Mouse (Mus musculus): Measurements from ENCODE around the gene Spsb4.

Gene Spsb4

GRCm38 (mm10) chr9:96908737-96909136 lies 109.9 kb downstream of the Spsb4 start:
- H3K4me1 ChIP-seq (replicated peaks; ENCODE audit: low read depth, low read length): no peaks in the 10 kb centered on the region
- no peaks in the 10 kb centered on the region for H3K9me3 ChIP-seq (ENCODE audit: low read length)
- H3K27me3 ChIP-seq (ENCODE audit: insufficient read depth, low read length): 0 out of 2 replicates have a peak, but pooled peaks cover 4% of the 10 kb centered on the region
- TF ChIP-seq POU5F1 (IDR thresholded peaks at IDR 0.05; ENCODE audit: borderline replicate concordance, low read length) (no peak), CTCF (conservative IDR thresholded peaks at IDR 0.05; ENCODE audit: low read length) (no peak), NANOG (IDR thresholded peaks at IDR 0.05; ENCODE audit: borderline replicate concordance, low read length) (no peak)
- no peaks in the 10 kb centered on the region for H3K36me3 ChIP-seq (ENCODE audit: insufficient read depth, low read length)
- no peak overlapping the region for H3K4me3 ChIP-seq (replicated peaks; ENCODE audit: low read length)

GRCm38 (mm10) chr9:96904360-96905355 lies 114.0 kb downstream of the Spsb4 start:
- H3K4me3 ChIP-seq (replicated peaks; ENCODE audit: low read length): no peak overlapping the region
- no peaks in the 10 kb centered on the region for H3K9me3 ChIP-seq (ENCODE audit: low read length)
- H3K27me3 ChIP-seq (ENCODE audit: insufficient read depth, low read length): 0 out of 2 replicates have a peak, but pooled peaks cover 4% of the 10 kb centered on the region
- no peaks in the 10 kb centered on the region for H3K4me1 ChIP-seq (replicated peaks; ENCODE audit: low read depth, low read length)
- no peak for TF ChIP-seq POU5F1 (IDR thresholded peaks at IDR 0.05; ENCODE audit: borderline replicate concordance, low read length)
- no peak for TF ChIP-seq CTCF (conservative IDR thresholded peaks at IDR 0.05; ENCODE audit: low read length)
- TF ChIP-seq NANOG (IDR thresholded peaks at IDR 0.05; ENCODE audit: borderline replicate concordance, low read length): no peak
- H3K36me3 ChIP-seq (ENCODE audit: insufficient read depth, low read length): no peaks in the 10 kb centered on the region

GRCm38 (mm10) chr9:96899717-96900116 lies 118.9 kb downstream of the Spsb4 start:
- Histone ChIP-seq H3K4me3 (replicated peaks; ENCODE audit: low read length) (no peak overlapping the region), H3K36me3 (ENCODE audit: insufficient read depth, low read length) (no peaks in the 10 kb centered on the region), H3K27me3 (ENCODE audit: insufficient read depth, low read length) (0 out of 2 replicates have a peak, but pooled peaks cover 2% of the 10 kb centered on the region), H3K4me1 (replicated peaks; ENCODE audit: low read depth, low read length) (no peaks in the 10 kb centered on the region), H3K9me3 (ENCODE audit: low read length) (no peaks in the 10 kb centered on the region)
- TF ChIP-seq POU5F1 (IDR thresholded peaks at IDR 0.05; ENCODE audit: borderline replicate concordance, low read length) (no peak), NANOG (IDR thresholded peaks at IDR 0.05; ENCODE audit: borderline replicate concordance, low read length) (no peak), CTCF (conservative IDR thresholded peaks at IDR 0.05; ENCODE audit: low read length) (no peak)

GRCm38 (mm10) chr9:96899004-96899403 lies 119.6 kb downstream of the Spsb4 start:
- no peak for TF ChIP-seq CTCF (conservative IDR thresholded peaks at IDR 0.05; ENCODE audit: low read length)
- TF ChIP-seq NANOG (IDR thresholded peaks at IDR 0.05; ENCODE audit: borderline replicate concordance, low read length): no peak
- no peak for TF ChIP-seq POU5F1 (IDR thresholded peaks at IDR 0.05; ENCODE audit: borderline replicate concordance, low read length)
- Histone ChIP-seq H3K36me3 (ENCODE audit: insufficient read depth, low read length) (no peaks in the 10 kb centered on the region), H3K4me1 (replicated peaks; ENCODE audit: low read depth, low read length) (no peaks in the 10 kb centered on the region)

GRCm38 (mm10) chr9:96896690-96897089 lies 122.0 kb downstream of the Spsb4 start:
- Histone ChIP-seq H3K4me1 (replicated peaks; ENCODE audit: low read depth, low read length) (peaks cover 16% of the 10 kb centered on the region), H3K9me3 (ENCODE audit: low read length) (no peaks in the 10 kb centered on the region), H3K4me3 (replicated peaks; ENCODE audit: low read length) (no peak overlapping the region), H3K36me3 (ENCODE audit: insufficient read depth, low read length) (no peaks in the 10 kb centered on the region), H3K27me3 (ENCODE audit: insufficient read depth, low read length) (peaks cover 4% of the 10 kb centered on the region; the same call in 1 of the 2 replicates)
- no peak for TF ChIP-seq CTCF (conservative IDR thresholded peaks at IDR 0.05; ENCODE audit: low read length)
- TF ChIP-seq NANOG (IDR thresholded peaks at IDR 0.05; ENCODE audit: borderline replicate concordance, low read length): no peak
- TF ChIP-seq POU5F1 (IDR thresholded peaks at IDR 0.05; ENCODE audit: borderline replicate concordance, low read length): no peak

More at GRCm38 (mm10) chr9:96899004-96899403, 119.6 kb downstream of the Spsb4 start:
- Histone ChIP-seq H3K4me3 (replicated peaks; ENCODE audit: low read length) (no peak overlapping the region), H3K9me3 (ENCODE audit: low read length) (no peaks in the 10 kb centered on the region), H3K27me3 (ENCODE audit: insufficient read depth, low read length) (0 out of 2 replicates have a peak, but pooled peaks cover 2% of the 10 kb centered on the region)

- H3K9me3 ChIP-seq (ENCODE audit: low read length): no peaks in the 10 kb centered on the region
- peaks cover 26% of the 10 kb centered on the region for H3K4me1 ChIP-seq (replicated peaks; ENCODE audit: low read depth, low read length)
- H3K36me3 ChIP-seq (ENCODE audit: insufficient read depth, low read length): no peaks in the 10 kb centered on the region
- TF ChIP-seq POU5F1 (IDR thresholded peaks at IDR 0.05; ENCODE audit: borderline replicate concordance, low read length): no peak
- no peak for TF ChIP-seq NANOG (IDR thresholded peaks at IDR 0.05; ENCODE audit: borderline replicate concordance, low read length)
- no peak for TF ChIP-seq CTCF (conservative IDR thresholded peaks at IDR 0.05; ENCODE audit: low read length)
- peaks cover 23% of the 10 kb centered on the region for H3K27me3 ChIP-seq (ENCODE audit: insufficient read depth, low read length)
- H3K4me3 ChIP-seq (replicated peaks; ENCODE audit: low read length): no peak overlapping the region
These were observed 125.1 kb downstream of the Spsb4 start for GRCm38 (mm10) chr9:96893582-96893981.

Measured in E14TG2a.4 (cell line).